Mouse (Mus musculus) neural tube, embryonic 14.5 days (tissue): ENCODE results near the gene Uqcrfs1. TPM values are rescaled to one million over a fixed set of nuclear protein-coding genes. Genes with fewer than 3 reads are reported as not detected.

Source experiments
- ATAC-seq: fragments of 200-750 bp; cut with Nextera tagmentation; 2 replicates; pipeline ENCODE4 v1.8.0; 2017; ENCODE audit warnings: low read depth, mild to moderate bottlenecking, moderate TSS enrichment, moderate library complexity
- H3K27ac ChIP-seq: fragments of 300-500 bp; sonication (generic); 2 replicates; pipeline ENCODE4 v1.5.1; 2014; ENCODE audit warnings: low read depth, mild to moderate bottlenecking, control low read depth, low read length, moderate library complexity, mixed read lengths
- H3K27me3 ChIP-seq: fragments of 300-500 bp; sonication (generic); 2 replicates; pipeline ENCODE4 v1.6.1; 2014; ENCODE audit warnings: low read length; ENCODE audit not compliant: control insufficient read depth, insufficient read depth
- H3K36me3 ChIP-seq: fragments of 300-500 bp; sonication (generic); 2 replicates; pipeline ENCODE4 v1.6.1; 2014; ENCODE audit warnings: low read length, mixed read lengths; ENCODE audit not compliant: control insufficient read depth, insufficient read depth
- H3K4me1 ChIP-seq: fragments of 300-500 bp; sonication (generic); 2 replicates; pipeline ENCODE4 v1.6.1; 2014; ENCODE audit warnings: low read length; ENCODE audit not compliant: control insufficient read depth, insufficient read depth
- H3K4me2 ChIP-seq: fragments of 300-500 bp; sonication (generic); 2 replicates; pipeline ENCODE4 v1.6.1; 2014; ENCODE audit warnings: mild to moderate bottlenecking, low read depth, low read length, control low read depth
- H3K4me3 ChIP-seq: fragments of 300-500 bp; sonication (generic); 2 replicates; pipeline ENCODE4 v1.5.1; 2014; ENCODE audit warnings: low read depth, low read length, control low read depth, mixed read lengths
- H3K9ac ChIP-seq: fragments of 300-500 bp; sonication (generic); replicated peaks from 2 replicates; pipeline ENCODE4 v1.6.1; 2014; ENCODE audit warnings: low read depth, mild to moderate bottlenecking, control low read depth, low read length, mixed read lengths
- H3K9me3 ChIP-seq: fragments of 300-500 bp; sonication (generic); 2 replicates; pipeline ENCODE4 v1.6.1; 2016; ENCODE audit warnings: low read length; ENCODE audit not compliant: control insufficient read depth
- WGBS: fragments of 180-500 bp; shearing (Covaris S2); extraction: QIAGEN DNeasy Blood & Tissue Kit; methylation state at CpG from one replicate; pipeline ENCODE4 v1.1.7; 2014; 5-methylcytosine and 5-hydroxymethylcytosine counted together
- polyA plus RNA-seq: library from polyadenylated mRNA; unstranded; fragments of >200 nt; fragmentation: Nextera tagmentation; extraction: Ambion mirVana; gene quantifications from 2 replicates; pipeline ENCODE4 v1.2.1, GENCODE M21; 2014

Gene Uqcrfs1
- polyA plus RNA-seq, 1 experiment from 2014 or later = 323 TPM

DNA sequence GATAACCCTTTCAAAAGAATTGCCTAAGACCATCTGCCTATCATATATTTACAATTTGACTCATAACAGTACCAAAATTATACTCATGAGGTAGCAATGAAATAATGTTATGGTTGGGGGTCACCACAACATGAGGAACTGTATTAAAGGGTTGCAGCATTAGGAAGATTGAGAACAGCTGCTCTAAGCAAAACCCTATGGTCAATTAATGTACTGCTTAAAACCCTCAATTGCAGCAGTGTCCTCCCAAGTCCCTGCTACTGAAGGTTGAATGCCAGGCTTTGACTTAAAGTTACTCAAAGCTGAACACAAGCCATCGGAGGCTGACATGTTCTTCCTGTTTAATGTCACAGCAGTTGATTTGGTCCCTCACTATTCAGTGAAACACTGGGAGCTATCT, 15.4 kb upstream of the Uqcrfs1 start:
- ATAC-seq = no peak

DNA sequence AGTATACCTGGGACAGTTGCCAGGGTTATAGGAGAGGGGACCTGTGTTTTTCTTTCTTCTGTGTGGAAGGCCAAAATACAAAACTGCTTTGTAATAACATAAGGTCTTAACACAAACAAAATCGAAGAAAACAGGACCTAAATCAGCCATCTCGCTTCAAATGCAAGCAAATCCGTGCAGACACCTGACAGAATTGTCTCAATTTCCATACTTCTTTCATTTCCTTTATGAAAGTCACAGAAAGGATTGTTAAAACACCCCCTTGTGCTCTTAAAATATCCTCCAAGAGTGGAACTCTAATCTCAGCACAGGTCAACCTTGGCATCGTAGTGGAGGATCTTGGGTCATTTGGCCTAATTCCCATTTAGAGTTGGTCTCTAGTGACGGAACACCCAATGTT, 14.9 kb upstream of the Uqcrfs1 start:
- H3K4me2 ChIP-seq = no peak overlapping the region
- H3K27ac ChIP-seq = no peak overlapping the region
- no peak for ATAC-seq
- no peaks in the 10 kb centered on the region for H3K27me3 ChIP-seq
- no peak overlapping the region for H3K4me3 ChIP-seq
- H3K9ac ChIP-seq = no peak overlapping the region
- 92% methylated on average over 5 of the region's 5 CpGs for WGBS
- H3K9me3 ChIP-seq = no peaks in the 10 kb centered on the region
- H3K36me3 ChIP-seq = no peaks in the 10 kb centered on the region
- H3K4me1 ChIP-seq = no peaks in the 10 kb centered on the region

More for the DNA sequence above, 15.4 kb upstream of the Uqcrfs1 start:
- H3K9me3 ChIP-seq = no peaks in the 10 kb centered on the region
- no peaks in the 10 kb centered on the region for H3K4me1 ChIP-seq
- H3K4me2 ChIP-seq = no peak overlapping the region
- WGBS = 100% methylated on average over 1 of the region's 1 CpGs
- no peak overlapping the region for H3K27ac ChIP-seq
- no peaks in the 10 kb centered on the region for H3K36me3 ChIP-seq
- no peak overlapping the region for H3K4me3 ChIP-seq
- H3K27me3 ChIP-seq = no peaks in the 10 kb centered on the region
- no peak overlapping the region for H3K9ac ChIP-seq

DNA sequence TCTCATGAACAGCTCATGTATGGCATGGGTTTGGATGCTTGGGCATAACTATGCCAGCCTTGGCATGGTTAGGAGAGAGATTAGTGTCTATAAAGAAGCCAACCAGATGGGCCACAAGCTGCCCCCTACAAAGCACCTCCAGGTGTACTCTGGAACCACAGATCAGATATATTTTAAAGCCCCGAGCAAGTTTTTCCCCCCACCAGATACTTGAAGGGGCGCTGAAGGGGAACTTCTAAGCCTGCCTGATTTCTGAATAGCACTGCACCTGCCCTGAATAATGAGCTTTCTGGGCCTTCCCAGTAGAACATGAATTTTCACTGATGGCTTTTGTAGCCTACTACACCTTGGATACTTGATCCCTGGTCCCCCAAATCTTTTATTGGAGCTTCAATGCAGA, 12.6 kb upstream of the Uqcrfs1 start:
- no peaks in the 10 kb centered on the region for H3K9me3 ChIP-seq
- H3K27ac ChIP-seq = no peak overlapping the region
- no peaks in the 10 kb centered on the region for H3K4me1 ChIP-seq
- WGBS = 84% methylated on average over 2 of the region's 2 CpGs
- H3K9ac ChIP-seq = no peak overlapping the region
- H3K4me2 ChIP-seq = no peak overlapping the region
- no peak for ATAC-seq
- no peaks in the 10 kb centered on the region for H3K36me3 ChIP-seq
- no peak overlapping the region for H3K4me3 ChIP-seq
- H3K27me3 ChIP-seq = no peaks in the 10 kb centered on the region

DNA sequence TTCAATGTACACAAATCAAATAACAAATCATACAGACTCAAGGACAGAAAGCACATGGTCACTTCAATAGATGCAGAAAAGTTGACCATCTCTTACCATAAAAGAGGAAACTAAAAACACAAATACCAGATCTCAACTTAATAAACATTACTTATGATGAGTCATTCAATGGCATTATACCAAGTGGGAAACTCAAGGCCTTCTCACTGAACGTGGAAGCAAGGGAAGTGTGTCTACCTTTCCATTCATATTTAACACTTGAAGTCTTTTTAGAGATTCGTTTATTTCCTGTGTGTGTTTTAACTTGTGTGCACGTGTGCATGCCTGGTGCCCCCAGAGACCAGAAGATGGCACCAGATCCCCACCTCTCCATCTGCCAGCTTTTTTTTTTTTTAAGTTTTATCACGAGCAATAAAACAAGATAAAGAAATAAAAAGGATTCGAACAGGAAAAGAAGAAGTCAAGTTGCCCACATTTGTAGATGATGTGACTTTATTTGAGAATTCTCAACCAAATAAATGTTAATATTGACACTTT, 8.0 kb upstream of the Uqcrfs1 start:
- Histone ChIP-seq H3K9ac (no peak overlapping the region), H3K4me2 (no peak overlapping the region), H3K9me3 (no peaks in the 10 kb centered on the region), H3K36me3 (no peaks in the 10 kb centered on the region), H3K4me3 (no peak overlapping the region), H3K27me3 (no peaks in the 10 kb centered on the region), H3K27ac (no peak overlapping the region), H3K4me1 (no peaks in the 10 kb centered on the region)
- WGBS = 44% methylated on average over 5 of the region's 5 CpGs
- ATAC-seq = no peak

DNA sequence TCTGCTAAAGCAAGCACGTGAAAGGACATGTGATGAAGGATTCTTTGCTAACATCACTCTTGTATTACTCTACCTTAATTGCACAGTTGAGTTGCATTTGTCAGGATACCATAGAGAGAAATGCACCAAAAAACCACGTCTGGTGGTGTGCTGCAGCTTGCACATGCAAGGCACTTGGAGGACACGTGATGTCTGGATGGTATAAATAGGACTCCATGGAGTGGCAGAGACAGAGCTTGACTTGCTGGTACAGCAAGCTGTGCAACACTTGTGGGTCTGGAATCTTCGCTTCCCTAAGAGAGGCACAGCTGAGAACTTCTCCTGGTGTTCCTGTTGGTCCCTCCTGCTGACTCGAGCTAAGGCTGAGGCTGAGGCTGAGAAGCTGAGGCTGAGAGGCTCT, 4.2 kb upstream of the Uqcrfs1 start:
- Histone ChIP-seq H3K27ac (no peak overlapping the region), H3K9ac (no peak overlapping the region), H3K4me3 (no peak overlapping the region), H3K36me3 (no peaks in the 10 kb centered on the region), H3K9me3 (no peaks in the 10 kb centered on the region), H3K4me2 (no peak overlapping the region), H3K27me3 (no peaks in the 10 kb centered on the region), H3K4me1 (peaks cover 7% of the 10 kb centered on the region)
- no peak for ATAC-seq
- 81% methylated on average over 5 of the region's 5 CpGs for WGBS

DNA sequence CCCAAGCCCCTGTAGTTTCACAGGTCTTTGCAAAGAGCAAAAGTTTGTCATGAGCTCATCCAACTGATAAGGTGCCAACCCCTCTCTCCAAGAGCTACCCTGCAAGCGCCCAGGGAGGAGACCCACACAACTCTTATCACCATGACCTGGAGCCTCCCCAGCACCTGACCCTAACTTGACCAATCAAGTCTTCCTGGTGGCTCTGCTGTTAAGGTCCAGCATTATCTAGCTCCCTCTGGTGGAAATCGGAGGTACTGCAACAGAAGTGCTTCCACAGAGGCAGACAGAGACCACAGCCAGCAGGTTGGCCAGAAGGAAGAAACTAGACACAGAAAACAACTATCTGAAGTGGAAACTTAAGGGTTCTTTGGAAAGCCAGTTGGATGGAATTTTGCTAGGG, 3.7 kb upstream of the Uqcrfs1 start:
- ATAC-seq = no peak
- no peak overlapping the region for H3K9ac ChIP-seq
- no peaks in the 10 kb centered on the region for H3K36me3 ChIP-seq
- H3K27ac ChIP-seq = no peak overlapping the region
- 27% methylated on average over 2 of the region's 2 CpGs for WGBS
- no peaks in the 10 kb centered on the region for H3K27me3 ChIP-seq
- H3K4me3 ChIP-seq = no peak overlapping the region
- no peaks in the 10 kb centered on the region for H3K9me3 ChIP-seq
- no peak overlapping the region for H3K4me2 ChIP-seq
- H3K4me1 ChIP-seq = peaks cover 12% of the 10 kb centered on the region

DNA sequence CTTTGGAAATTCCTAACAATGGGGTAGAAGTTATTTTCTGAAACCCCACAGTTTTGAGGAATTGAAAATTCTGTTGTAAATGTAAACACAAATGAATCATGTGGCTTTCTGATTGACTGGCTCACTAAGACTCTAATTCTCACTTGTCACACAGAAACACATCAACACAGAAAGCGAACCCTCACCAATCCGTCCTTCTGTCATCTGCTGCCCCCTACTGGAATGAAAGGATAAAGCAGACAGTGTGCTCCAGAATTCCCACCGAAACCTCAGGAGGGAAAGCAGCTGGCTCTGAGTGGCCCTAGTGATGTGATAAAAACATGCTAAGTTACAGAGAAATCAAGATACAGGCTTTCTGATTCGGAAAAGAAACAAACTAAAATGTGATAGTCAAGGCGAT, 14.4 kb downstream of the Uqcrfs1 start:
- peak; percentile 81; the same call in 1 of the 2 replicates for ATAC-seq
- Histone ChIP-seq H3K4me3 (no peak overlapping the region), H3K27me3 (no peaks in the 10 kb centered on the region), H3K4me1 (no peaks in the 10 kb centered on the region), H3K9ac (no peak overlapping the region), H3K9me3 (no peaks in the 10 kb centered on the region), H3K27ac (no peak overlapping the region), H3K36me3 (no peaks in the 10 kb centered on the region), H3K4me2 (no peak overlapping the region)
- 7% methylated on average over 5 of the region's 5 CpGs for WGBS

DNA sequence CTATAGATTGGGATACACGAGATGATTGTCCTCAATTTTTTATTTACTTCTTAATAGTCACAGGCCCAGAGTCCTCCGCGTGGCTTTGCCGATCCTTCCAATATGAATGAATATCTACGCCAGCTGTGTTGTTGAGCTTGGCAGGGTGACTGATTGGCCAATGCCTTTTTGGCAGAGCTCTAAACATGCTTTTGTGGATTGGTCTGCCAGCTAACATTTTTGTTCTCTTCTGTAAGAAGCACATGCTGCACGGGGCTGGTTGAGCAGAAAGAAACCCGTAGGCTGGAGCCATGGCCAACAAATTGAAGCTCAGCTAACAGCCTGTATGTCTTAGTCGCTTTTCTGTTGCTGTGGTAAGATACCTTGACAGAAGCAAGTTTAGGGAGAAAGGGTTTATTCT, 20.2 kb downstream of the Uqcrfs1 start:
- ATAC-seq = no peak
- Histone ChIP-seq H3K4me2 (no peak overlapping the region), H3K9ac (no peak overlapping the region), H3K4me3 (no peak overlapping the region), H3K27me3 (no peaks in the 10 kb centered on the region), H3K36me3 (no peaks in the 10 kb centered on the region), H3K4me1 (no peaks in the 10 kb centered on the region), H3K9me3 (no peaks in the 10 kb centered on the region), H3K27ac (no peak overlapping the region)
- 90% methylated on average over 8 of the region's 8 CpGs for WGBS

DNA sequence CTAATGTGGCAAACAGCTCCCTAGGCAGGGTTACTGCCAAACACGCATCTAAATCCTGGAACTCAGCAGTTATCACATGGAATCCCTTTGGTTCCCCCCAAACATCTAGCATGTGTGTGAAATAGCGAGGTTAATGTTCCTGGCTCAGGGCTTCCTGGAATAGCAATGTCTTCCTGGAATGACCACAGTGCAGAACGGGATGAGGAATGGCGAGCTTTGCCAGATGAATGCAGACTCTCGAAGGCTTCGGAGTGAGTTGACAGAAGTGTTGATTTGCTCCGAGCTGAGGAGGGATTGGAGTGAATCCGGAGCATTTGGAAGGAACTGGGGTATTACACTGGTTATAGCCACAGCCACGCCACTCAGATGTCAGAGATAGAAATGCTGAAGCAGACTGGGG, 21.2 kb downstream of the Uqcrfs1 start:
- H3K36me3 ChIP-seq = no peaks in the 10 kb centered on the region
- H3K4me1 ChIP-seq = no peaks in the 10 kb centered on the region
- H3K9me3 ChIP-seq = no peaks in the 10 kb centered on the region
- no peak for ATAC-seq
- no peak overlapping the region for H3K4me2 ChIP-seq
- WGBS = 90% methylated on average over 9 of the region's 9 CpGs
- no peak overlapping the region for H3K4me3 ChIP-seq
- no peaks in the 10 kb centered on the region for H3K27me3 ChIP-seq
- H3K27ac ChIP-seq = no peak overlapping the region
- H3K9ac ChIP-seq = no peak overlapping the region
